Mouse (Mus musculus): ENCODE results near the gene Hist1h2bb. TPM values are rescaled to one million over a fixed set of nuclear protein-coding genes. Genes with fewer than 3 reads are reported as not detected.
A peak's percentile ranks its signal among the peaks of the same experiment; 100 is the strongest.
"Not testable (repeated sequence)": the region's sequence is repeated elsewhere in the genome, so short reads cannot be mapped to it uniquely, and the experiment has no call there.

Gene Hist1h2bb
- total RNA-seq (2021) = 56.1 and 68.8 TPM in 2 replicates
- long read RNA-seq, partial matches to known transcripts = 0 of 1 reads
- long read RNA-seq, other reads (novel, unspliced or antisense) = 0 of 1 reads

- peak; percentile 52 for DNase-seq
Observed at GRCm38 (mm10) chr13:23746201-23747080, at the start of gene Hist1h2bb. Hist1h2bb (plus strand) TSS chr13:23746734.

- peak; percentile 36 for DNase-seq
Observed at GRCm38 (mm10) chr13:23697491-23698299, 48.8 kb upstream of the Hist1h2bb start.

- DNase-seq = peak; percentile 95
Observed at GRCm38 (mm10) chr13:23698300-23698693, 48.2 kb upstream of the Hist1h2bb start, which contains the start of gene Hist1h4c. Hist1h4c (minus strand) TSS chr13:23698454.

- no peak for DNase-seq
Observed at GRCm38 (mm10) chr13:23698996-23699395, 47.5 kb upstream of the Hist1h2bb start.

GRCm38 (mm10) chr13:23699767-23700166, 46.8 kb upstream of the Hist1h2bb start:
- no peak for DNase-seq

GRCm38 (mm10) chr13:23700786-23701520, 45.6 kb upstream of the Hist1h2bb start:
- DNase-seq = peak; percentile 42

GRCm38 (mm10) chr13:23702220-23702619, 44.3 kb upstream of the Hist1h2bb start:
- no peak for DNase-seq

- DNase-seq = not testable (repeated sequence)
Observed at GRCm38 (mm10) chr13:23702801-23703200, 43.7 kb upstream of the Hist1h2bb start.

- DNase-seq = no peak
Observed at GRCm38 (mm10) chr13:23705751-23706356, 40.7 kb upstream of the Hist1h2bb start.

- DNase-seq = no peak
Observed at GRCm38 (mm10) chr13:23706771-23707170, 39.8 kb upstream of the Hist1h2bb start.

GRCm38 (mm10) chr13:23708041-23708440, 38.5 kb upstream of the Hist1h2bb start:
- no peak for DNase-seq

GRCm38 (mm10) chr13:23708654-23709053, 37.9 kb upstream of the Hist1h2bb start:
- DNase-seq = peak; percentile 27

GRCm38 (mm10) chr13:23709714-23710373, 36.7 kb upstream of the Hist1h2bb start:
- DNase-seq = no peak

GRCm38 (mm10) chr13:23710374-23711089, 36.0 kb upstream of the Hist1h2bb start, which contains the start of gene Hfe:
Hfe (minus strand) TSS chr13:23710854.
- DNase-seq = peak; percentile 66

GRCm38 (mm10) chr13:23716261-23717042, 30.1 kb upstream of the Hist1h2bb start:
- DNase-seq = no peak

- DNase-seq = no peak
Observed at GRCm38 (mm10) chr13:23717176-23717575, 29.4 kb upstream of the Hist1h2bb start.

- DNase-seq = not testable (repeated sequence)
Observed at GRCm38 (mm10) chr13:23717593-23718245, 28.8 kb upstream of the Hist1h2bb start.

- no peak for DNase-seq
Observed at GRCm38 (mm10) chr13:23724239-23724638, 22.3 kb upstream of the Hist1h2bb start.

GRCm38 (mm10) chr13:23725213-23725612, 21.3 kb upstream of the Hist1h2bb start:
- DNase-seq = no peak
